Mouse (Mus musculus): Measurements from ENCODE around the gene Ccdc71l. TPM values are rescaled to one million over a fixed set of nuclear protein-coding genes. Genes with fewer than 3 reads are reported as not detected.

The Ccdc71l gene
- polyA plus RNA-seq, 1 experiment from 2014 or later = 2.6 TPM

Other genes with a start within 250 kb of the Ccdc71l start
- 1.00 and 1.2 TPM in 2 replicates for gene Pik3cg, start 170.0 kb upstream of the Ccdc71l start, polyA plus RNA-seq (2016; fragmentation: Nextera tagmentation; extraction: Ambion mirVana)

Data from hindbrain, embryonic 10.5 days (tissue).